Mouse (Mus musculus) lung, embryonic 14.5 days (tissue): ENCODE data around the gene Tmem170b. TPM values are rescaled to one million over a fixed set of nuclear protein-coding genes. Genes with fewer than 3 reads are reported as not detected.

ENCODE experiments used
- ATAC-seq: fragments of 200-750 bp; cut with Nextera tagmentation; 2 replicates; pipeline ENCODE4 v1.8.0; 2017; ENCODE audit warnings: mild to moderate bottlenecking, moderate TSS enrichment, moderate library complexity; ENCODE audit not compliant: insufficient read depth
- DNase-seq: peaks from one replicate; pipeline ENCODE4 v3.0.0-alpha.2; 2015
- H3K27ac ChIP-seq: fragments of 300-500 bp; sonication (generic); 2 replicates; pipeline ENCODE4 v1.5.1; 2014; ENCODE audit warnings: low read depth, mild to moderate bottlenecking, moderate library complexity
- H3K27me3 ChIP-seq: fragments of 300-500 bp; sonication (generic); 2 replicates; pipeline ENCODE4 v1.6.1; 2014; ENCODE audit warnings: low read length, control low read depth; ENCODE audit not compliant: insufficient read depth
- H3K36me3 ChIP-seq: fragments of 300-500 bp; sonication (generic); 2 replicates; pipeline ENCODE4 v1.6.1; 2014; ENCODE audit warnings: control low read depth; ENCODE audit not compliant: insufficient read depth
- H3K4me1 ChIP-seq: fragments of 300-500 bp; sonication (generic); 2 replicates; pipeline ENCODE4 v1.6.1; 2014; ENCODE audit warnings: antibody characterized with exemption, control low read depth; ENCODE audit not compliant: insufficient read depth
- H3K4me2 ChIP-seq: fragments of 300-500 bp; sonication (generic); 2 replicates; pipeline ENCODE4 v1.6.1; 2014; ENCODE audit warnings: mild to moderate bottlenecking
- H3K4me3 ChIP-seq: fragments of 300-500 bp; sonication (generic); 2 replicates; pipeline ENCODE4 v1.5.1; 2014; ENCODE audit warnings: low read depth, low read length
- H3K9ac ChIP-seq: fragments of 300-500 bp; sonication (generic); 2 replicates; pipeline ENCODE4 v1.6.1; 2014
- H3K9me3 ChIP-seq: fragments of 300-500 bp; sonication (generic); 2 replicates; pipeline ENCODE4 v1.6.1; 2016; ENCODE audit warnings: low read depth, low read length, control low read depth
- CTCF ChIP-seq: IDR thresholded peaks from 2 replicates; pipeline ENCODE4 v1.5.1; 2016; ENCODE audit warnings: antibody characterized with exemption, low read depth
- WGBS: fragments of 180-500 bp; shearing (Covaris S2); extraction: QIAGEN DNeasy Blood & Tissue Kit; methylation state at CpG from one replicate; pipeline ENCODE4 v1.1.7; 2014; 5-methylcytosine and 5-hydroxymethylcytosine counted together
- polyA plus RNA-seq: library from polyadenylated mRNA; unstranded; fragments of >200 nt; fragmentation: Nextera tagmentation; extraction: Ambion mirVana; gene quantifications from 2 replicates; pipeline ENCODE4 v1.2.1, GENCODE M21; 2014

The Tmem170b gene
- polyA plus RNA-seq, result 13.8 and 14.1 TPM in 2 replicates

- Histone ChIP-seq H3K27me3 (no peaks in the 10 kb centered on the region), H3K27ac (peak within 1 kb of the TSS; percentile 88), H3K4me2 (peak within 1 kb of the TSS; percentile 82), H3K9ac (peak within 1 kb of the TSS; percentile 88), H3K4me1 (no peaks in the 10 kb centered on the region), H3K4me3 (peak within 1 kb of the TSS; percentile 91), H3K36me3 (no peaks in the 10 kb centered on the region), H3K9me3 (no peaks in the 10 kb centered on the region)
- WGBS, result under 1% methylated on average over 48 of the region's 87 CpGs
- DNase-seq, result peak; percentile 99
- TF ChIP-seq CTCF, result no peak
- ATAC-seq, result peak; percentile 98
Observed at GRCm38 (mm10) chr13:41605099-41606010, at the start of gene Tmem170b. TSS of gene Tmem170b (plus strand) at chr13:41605907.

- ATAC-seq, result no peak
- H3K27ac ChIP-seq, result no peak overlapping the region
- no peak for TF ChIP-seq CTCF
Observed at GRCm38 (mm10) chr13:41561024-41561423, 44.7 kb upstream of the Tmem170b start.

GRCm38 (mm10) chr13:41568421-41568820, 37.3 kb upstream of the Tmem170b start:
- ATAC-seq (no peak), DNase-seq (no peak)
- Histone ChIP-seq H3K36me3 (no peaks in the 10 kb centered on the region), H3K4me1 (peaks cover 17% of the 10 kb centered on the region; the same call in 1 of the 2 replicates), H3K27ac (no peak overlapping the region), H3K4me2 (no peak overlapping the region), H3K27me3 (no peaks in the 10 kb centered on the region), H3K9me3 (no peaks in the 10 kb centered on the region), H3K4me3 (no peak overlapping the region), H3K9ac (no peak overlapping the region)
- WGBS, result 57% methylated on average over 3 of the region's 3 CpGs
- no peak for TF ChIP-seq CTCF

More at GRCm38 (mm10) chr13:41561024-41561423, 44.7 kb upstream of the Tmem170b start:
- H3K9me3 ChIP-seq, result no peaks in the 10 kb centered on the region
- peaks cover 16% of the 10 kb centered on the region for H3K4me1 ChIP-seq
- WGBS, result 77% methylated on average over 4 of the region's 4 CpGs
- DNase-seq, result no peak
- H3K27me3 ChIP-seq, result no peaks in the 10 kb centered on the region
- H3K36me3 ChIP-seq, result no peaks in the 10 kb centered on the region
- no peak overlapping the region for H3K4me3 ChIP-seq
- H3K9ac ChIP-seq, result no peak overlapping the region
- H3K4me2 ChIP-seq, result no peak overlapping the region

GRCm38 (mm10) chr13:41568926-41569325, 36.8 kb upstream of the Tmem170b start:
- peak; percentile 50; the same call in 1 of the 2 replicates for ATAC-seq
- peak; percentile 70 for DNase-seq
- WGBS, result 36% methylated on average over 8 of the region's 8 CpGs
- no peak overlapping the region for H3K4me3 ChIP-seq
- no peak overlapping the region for H3K4me2 ChIP-seq
- peaks cover 17% of the 10 kb centered on the region; the same call in 1 of the 2 replicates for H3K4me1 ChIP-seq
- no peaks in the 10 kb centered on the region for H3K9me3 ChIP-seq
- H3K36me3 ChIP-seq, result no peaks in the 10 kb centered on the region
- no peaks in the 10 kb centered on the region for H3K27me3 ChIP-seq
- H3K27ac ChIP-seq, result no peak overlapping the region
- H3K9ac ChIP-seq, result no peak overlapping the region
- TF ChIP-seq CTCF, result no peak

- Histone ChIP-seq H3K36me3 (no peaks in the 10 kb centered on the region), H3K27me3 (no peaks in the 10 kb centered on the region), H3K4me3 (no peak overlapping the region), H3K9me3 (no peaks in the 10 kb centered on the region), H3K9ac (no peak overlapping the region), H3K4me2 (no peak overlapping the region), H3K4me1 (peaks cover 13% of the 10 kb centered on the region; the same call in 1 of the 2 replicates), H3K27ac (no peak overlapping the region)
- no peak for ATAC-seq
- no peak for DNase-seq
- no peak for TF ChIP-seq CTCF
- WGBS, result 69% methylated on average over 3 of the region's 3 CpGs
Observed at GRCm38 (mm10) chr13:41569776-41570175, 35.9 kb upstream of the Tmem170b start.

GRCm38 (mm10) chr13:41571368-41572350, 34.0 kb upstream of the Tmem170b start:
- Histone ChIP-seq H3K27me3 (no peaks in the 10 kb centered on the region), H3K4me3 (no peak overlapping the region), H3K4me1 (0 out of 2 replicates have a peak, but pooled peaks cover 6% of the 10 kb centered on the region), H3K4me2 (no peak overlapping the region), H3K36me3 (no peaks in the 10 kb centered on the region), H3K9ac (no peak overlapping the region), H3K9me3 (no peaks in the 10 kb centered on the region), H3K27ac (no peak overlapping the region)
- peak; percentile 98 for TF ChIP-seq CTCF
- WGBS, result 49% methylated on average over 13 of the region's 13 CpGs
- DNase-seq (peak; percentile 97), ATAC-seq (no peak)
